Mouse (Mus musculus) liver, adult 2 months (tissue): Measurements from ENCODE around the gene Cped1. TPM values are rescaled to one million over a fixed set of nuclear protein-coding genes. Genes with fewer than 3 reads are reported as not detected.

ENCODE experiments used
- DNase-seq: peaks from one replicate; pipeline ENCODE4 v3.0.0-alpha.2; 2011; ENCODE audit warnings: low read depth, low spot score; ENCODE audit errors: extremely low read depth
- H3K27ac ChIP-seq: fragments of 200-500 bp; replicated peaks from 2 replicates; pipeline ENCODE4 v1.5.1; 2012; ENCODE audit warnings: low read depth, mild to moderate bottlenecking, control low read depth, inconsistent platforms, low read length; ENCODE audit not compliant: insufficient read depth
- H3K27me3 ChIP-seq: fragments of 200-500 bp; 2 replicates; pipeline ENCODE4 v1.6.1; 2012; ENCODE audit warnings: mild to moderate bottlenecking, moderate library complexity, low read length, inconsistent platforms; ENCODE audit not compliant: control insufficient read depth, insufficient read depth
- H3K36me3 ChIP-seq: fragments of 200-500 bp; 2 replicates; pipeline ENCODE4 v1.6.1; 2012; ENCODE audit warnings: low read length, inconsistent platforms; ENCODE audit not compliant: control insufficient read depth, insufficient read depth
- H3K4me1 ChIP-seq: fragments of 200-500 bp; 2 replicates; pipeline ENCODE4 v1.6.1; 2011; ENCODE audit warnings: low read length; ENCODE audit not compliant: control insufficient read depth, insufficient read depth
- H3K4me3 ChIP-seq: fragments of 200-500 bp; 2 replicates; pipeline ENCODE4 v1.5.1; 2011; ENCODE audit warnings: low read depth, mild to moderate bottlenecking, control low read depth, low read length, moderate library complexity; ENCODE audit not compliant: insufficient read depth
- H3K79me2 ChIP-seq: fragments of 200-500 bp; 2 replicates; pipeline ENCODE4 v1.6.1; 2012; ENCODE audit warnings: inconsistent platforms, mild to moderate bottlenecking, low read length, moderate library complexity; ENCODE audit not compliant: control insufficient read depth, insufficient read depth
- H3K9ac ChIP-seq: fragments of 200-500 bp; 2 replicates; pipeline ENCODE4 v1.6.1; 2012; ENCODE audit warnings: low read depth, mild to moderate bottlenecking, control low read depth, inconsistent platforms, low read length
- CTCF ChIP-seq: fragments of 200-500 bp; IDR thresholded peaks from 2 replicates; pipeline ENCODE4 v1.5.1; 2011; ENCODE audit warnings: low read depth, low read length, control low read depth
- POLR2A ChIP-seq: fragments of 200-500 bp; IDR thresholded peaks from 2 replicates; pipeline ENCODE4 v1.6.1; 2011; ENCODE audit warnings: low read length, control low read depth; ENCODE audit not compliant: insufficient read depth; ENCODE audit errors: extremely low read depth
- WGBS: fragments of 180-500 bp; shearing (Covaris S2); methylation state at CpG from one replicate; pipeline ENCODE4 v1.1.7; 2018; 5-methylcytosine and 5-hydroxymethylcytosine counted together
- polyA plus RNA-seq: library from polyadenylated mRNA; depleted of rRNA; stranded (reverse); fragments of >200 nt; gene quantifications from 2 replicates; pipeline ENCODE4 v1.2.3, GENCODE M21; 2012
- total RNA-seq: library from RNA; depleted of rRNA; stranded (reverse); fragments of >200 nt; gene quantifications from 2 replicates; pipeline ENCODE4 v1.2.3, GENCODE M21; 2014

Cped1 gene
- total and polyA plus RNA-seq, 2 experiments = 6.0 to 63.6 TPM

GRCm38 (mm10) chr6:22033188-22033587 lies 47.5 kb downstream of the Cped1 start:
- Histone ChIP-seq H3K36me3 (no peaks in the 10 kb centered on the region), H3K4me1 (no peaks in the 10 kb centered on the region; the same call in 1 of the 2 replicates), H3K27ac (no peak overlapping the region), H3K4me3 (no peak overlapping the region), H3K9ac (no peak overlapping the region), H3K27me3 (no peaks in the 10 kb centered on the region), H3K79me2 (peaks cover 12% of the 10 kb centered on the region; the same call in 1 of the 2 replicates)
- DNase-seq = no peak
- WGBS = 68% methylated on average over 4 of the region's 4 CpGs
- TF ChIP-seq POLR2A (no peak), CTCF (no peak)

- H3K36me3 ChIP-seq = no peaks in the 10 kb centered on the region
- H3K4me3 ChIP-seq = no peak overlapping the region
- no peak overlapping the region for H3K9ac ChIP-seq
- DNase-seq = peak; percentile 45
- TF ChIP-seq CTCF (no peak), POLR2A (no peak)
- no peaks in the 10 kb centered on the region for H3K27me3 ChIP-seq
- H3K27ac ChIP-seq = no peak overlapping the region
- no peaks in the 10 kb centered on the region for H3K4me1 ChIP-seq
- peaks cover 15% of the 10 kb centered on the region; the same call in 1 of the 2 replicates for H3K79me2 ChIP-seq
- 33% methylated on average over 6 of the region's 6 CpGs for WGBS
Measured at GRCm38 (mm10) chr6:22035408-22035807, 49.7 kb downstream of the Cped1 start.

GRCm38 (mm10) chr6:22035895-22036294 lies 50.2 kb downstream of the Cped1 start:
- 95% methylated on average over 3 of the region's 3 CpGs for WGBS
- Histone ChIP-seq H3K36me3 (no peaks in the 10 kb centered on the region), H3K4me1 (no peaks in the 10 kb centered on the region), H3K9ac (no peak overlapping the region), H3K79me2 (peaks cover 14% of the 10 kb centered on the region; the same call in 1 of the 2 replicates), H3K27ac (no peak overlapping the region), H3K4me3 (no peak overlapping the region), H3K27me3 (no peaks in the 10 kb centered on the region)
- TF ChIP-seq POLR2A (no peak), CTCF (no peak)
- DNase-seq = no peak

DNA sequence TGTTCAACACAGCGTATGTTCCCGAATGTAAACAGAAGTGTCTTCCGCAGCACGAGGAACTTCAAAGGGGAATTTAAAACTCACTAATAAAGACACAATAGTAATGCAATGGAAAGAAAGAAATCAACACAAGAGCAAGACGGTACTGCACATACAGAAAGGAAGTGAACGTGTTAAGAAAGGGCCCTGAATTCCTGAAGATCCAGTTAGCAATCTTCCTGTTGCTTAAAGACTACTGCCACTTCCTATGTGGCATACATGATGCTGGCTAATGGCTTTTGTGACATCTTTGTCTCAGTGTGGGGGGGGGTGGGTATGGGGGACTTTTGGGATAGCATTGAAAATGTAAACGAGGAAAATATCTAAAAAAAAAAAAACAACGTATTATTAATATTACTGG lies 50.7 kb downstream of the Cped1 start:
- TF ChIP-seq CTCF = no peak
- TF ChIP-seq POLR2A = no peak
- 88% methylated on average over 8 of the region's 8 CpGs for WGBS

GRCm38 (mm10) chr6:22036911-22037310 lies 51.2 kb downstream of the Cped1 start:
- H3K4me1 ChIP-seq = no peaks in the 10 kb centered on the region
- H3K9ac ChIP-seq = no peak overlapping the region
- H3K36me3 ChIP-seq = no peaks in the 10 kb centered on the region
- DNase-seq = no peak
- TF ChIP-seq CTCF (no peak), POLR2A (no peak)
- H3K79me2 ChIP-seq = peaks cover 14% of the 10 kb centered on the region; the same call in 1 of the 2 replicates
- no peak overlapping the region for H3K4me3 ChIP-seq
- H3K27ac ChIP-seq = no peak overlapping the region
- H3K27me3 ChIP-seq = no peaks in the 10 kb centered on the region
- WGBS = 38% methylated on average over 1 of the region's 1 CpGs

More for the DNA sequence above, 50.7 kb downstream of the Cped1 start:
- H3K9ac ChIP-seq = no peak overlapping the region
- H3K27me3 ChIP-seq = no peaks in the 10 kb centered on the region
- peaks cover 14% of the 10 kb centered on the region; the same call in 1 of the 2 replicates for H3K79me2 ChIP-seq
- H3K4me3 ChIP-seq = no peak overlapping the region
- H3K4me1 ChIP-seq = no peaks in the 10 kb centered on the region
- no peak overlapping the region for H3K27ac ChIP-seq
- no peak for DNase-seq
- no peaks in the 10 kb centered on the region for H3K36me3 ChIP-seq

DNA sequence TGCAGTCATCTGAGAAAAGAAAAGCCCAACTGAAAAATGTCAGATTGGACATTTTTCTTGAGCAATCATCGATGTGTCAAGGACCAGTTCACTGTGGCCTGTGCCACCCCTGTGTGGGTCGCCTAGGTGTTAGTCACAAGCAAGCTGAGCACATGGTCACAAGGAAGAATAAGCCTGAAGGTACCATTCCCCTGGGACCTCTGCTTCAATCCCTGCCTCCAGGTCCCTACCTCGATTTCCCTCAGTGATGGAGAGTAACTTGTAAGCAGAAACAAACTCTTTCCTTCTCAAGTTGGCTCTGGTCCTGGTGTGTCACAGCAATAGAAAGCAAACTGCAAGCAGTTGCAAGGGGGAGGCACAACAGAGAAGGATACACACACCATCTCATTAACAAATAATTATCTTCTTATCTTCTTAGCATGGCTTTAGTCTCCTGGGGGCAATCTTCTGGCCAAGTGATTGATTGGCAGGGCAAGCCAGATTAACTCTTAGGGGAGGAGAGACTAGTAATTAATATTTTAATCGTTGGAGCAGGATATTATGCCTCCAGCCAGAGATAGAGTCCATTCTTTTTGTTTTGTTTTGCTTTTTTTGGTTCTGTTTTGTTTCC lies 51.8 kb downstream of the Cped1 start:
- H3K36me3 ChIP-seq = no peaks in the 10 kb centered on the region
- H3K79me2 ChIP-seq = peaks cover 14% of the 10 kb centered on the region; the same call in 1 of the 2 replicates
- no peak for TF ChIP-seq CTCF
- no peak for TF ChIP-seq POLR2A
- no peak for DNase-seq
- WGBS = 40% methylated on average over 4 of the region's 4 CpGs
- H3K27ac ChIP-seq = no peak overlapping the region
- no peaks in the 10 kb centered on the region for H3K4me1 ChIP-seq
- no peak overlapping the region for H3K4me3 ChIP-seq
- no peak overlapping the region for H3K9ac ChIP-seq
- H3K27me3 ChIP-seq = no peaks in the 10 kb centered on the region
